Mouse (Mus musculus) embryonic facial prominence, embryonic 15.5 days (tissue): ENCODE data around the gene Cct3. TPM values are rescaled to one million over a fixed set of nuclear protein-coding genes. Genes with fewer than 3 reads are reported as not detected.
"Not testable (repeated sequence)": the region's sequence is repeated elsewhere in the genome, so short reads cannot be mapped to it uniquely, and the experiment has no call there.

Experiments
- ATAC-seq: fragments of 200-750 bp; cut with Nextera tagmentation; 2 replicates; pipeline ENCODE4 v1.8.0; 2017; ENCODE audit warnings: low read depth, moderate TSS enrichment; ENCODE audit not compliant: insufficient number of reproducible peaks, low FRiP score, low TSS enrichment
- H3K27ac ChIP-seq: fragments of 300-500 bp; sonication (generic); replicated peaks from 2 replicates; pipeline ENCODE4 v1.5.1; 2015; ENCODE audit warnings: mild to moderate bottlenecking, inconsistent platforms
- H3K27me3 ChIP-seq: fragments of 300-500 bp; sonication (generic); 2 replicates; pipeline ENCODE4 v1.6.1; 2015; ENCODE audit warnings: inconsistent platforms
- H3K36me3 ChIP-seq: fragments of 300-500 bp; sonication (generic); 2 replicates; pipeline ENCODE4 v1.6.1; 2015; ENCODE audit warnings: mild to moderate bottlenecking, inconsistent platforms
- H3K4me1 ChIP-seq: fragments of 300-500 bp; sonication (generic); 2 replicates; pipeline ENCODE4 v1.6.1; 2015; ENCODE audit warnings: inconsistent platforms
- H3K4me2 ChIP-seq: fragments of 300-500 bp; sonication (generic); replicated peaks from 2 replicates; pipeline ENCODE4 v1.6.1; 2015; ENCODE audit warnings: mild to moderate bottlenecking, inconsistent platforms
- H3K4me3 ChIP-seq: fragments of 300-500 bp; sonication (generic); replicated peaks from 2 replicates; pipeline ENCODE4 v1.5.1; 2015; ENCODE audit warnings: mild to moderate bottlenecking, inconsistent platforms
- H3K9ac ChIP-seq: fragments of 300-500 bp; sonication (generic); 2 replicates; pipeline ENCODE4 v1.6.1; 2015; ENCODE audit warnings: inconsistent platforms
- H3K9me3 ChIP-seq: fragments of 300-500 bp; sonication (generic); replicated peaks from 2 replicates; pipeline ENCODE4 v1.6.1; 2016; ENCODE audit warnings: inconsistent platforms
- WGBS: fragments of 180-500 bp; shearing (Covaris S2); methylation state at CpG from one replicate; pipeline ENCODE4 v1.1.7; 2015; 5-methylcytosine and 5-hydroxymethylcytosine counted together
- polyA plus RNA-seq: library from polyadenylated mRNA; unstranded; fragments of >200 nt; fragmentation: Nextera tagmentation; extraction: Ambion mirVana; gene quantifications from 2 replicates; pipeline ENCODE4 v1.2.1, GENCODE M21; 2015

Gene Cct3
- polyA plus RNA-seq, 1 experiment from 2014 or later: 443 TPM

DNA sequence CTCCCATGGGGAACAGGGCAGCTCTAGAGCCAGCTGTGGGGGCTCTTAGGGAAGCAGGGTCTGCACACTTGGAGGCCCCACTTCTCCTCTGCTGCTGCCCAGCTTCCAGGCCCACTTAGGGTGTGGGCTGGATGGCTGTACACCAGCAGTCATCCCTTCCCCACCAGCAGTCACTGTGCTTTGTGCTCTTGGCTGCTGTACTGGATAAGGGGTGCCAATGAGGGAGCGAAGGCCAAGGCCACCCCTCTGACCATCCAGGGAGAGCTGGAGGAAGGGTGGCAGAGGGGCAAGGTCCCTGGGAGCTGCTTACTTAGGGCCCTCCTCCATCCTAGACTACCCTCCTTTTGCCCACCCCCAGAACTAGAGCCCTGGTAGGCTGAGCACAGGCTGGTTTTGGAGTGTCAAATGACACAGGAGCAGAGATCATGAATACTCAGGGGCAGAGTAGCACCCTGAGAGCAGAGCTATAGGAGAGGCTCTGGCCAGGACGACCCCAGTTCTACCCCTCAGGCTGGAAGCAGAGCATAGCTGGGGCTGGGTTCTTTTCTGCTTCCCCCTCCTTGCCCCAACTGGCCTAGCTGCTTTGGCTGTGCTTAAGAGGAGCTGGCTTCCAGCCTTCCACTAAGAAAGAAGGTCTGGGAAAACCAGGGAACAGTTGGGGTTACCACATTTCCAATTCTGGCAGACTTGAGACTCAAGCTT lies 64.8 kb downstream of the Cct3 start:
- WGBS: 79% methylated on average over 2 of the region's 2 CpGs
- Histone ChIP-seq H3K4me3 (no peak overlapping the region), H3K4me2 (no peak overlapping the region), H3K27me3 (peaks cover 16% of the 10 kb centered on the region), H3K27ac (no peak overlapping the region), H3K9ac (no peak overlapping the region), H3K36me3 (peaks cover 56% of the 10 kb centered on the region), H3K4me1 (peaks cover 11% of the 10 kb centered on the region), H3K9me3 (no peaks in the 10 kb centered on the region)
- ATAC-seq: no peak

DNA sequence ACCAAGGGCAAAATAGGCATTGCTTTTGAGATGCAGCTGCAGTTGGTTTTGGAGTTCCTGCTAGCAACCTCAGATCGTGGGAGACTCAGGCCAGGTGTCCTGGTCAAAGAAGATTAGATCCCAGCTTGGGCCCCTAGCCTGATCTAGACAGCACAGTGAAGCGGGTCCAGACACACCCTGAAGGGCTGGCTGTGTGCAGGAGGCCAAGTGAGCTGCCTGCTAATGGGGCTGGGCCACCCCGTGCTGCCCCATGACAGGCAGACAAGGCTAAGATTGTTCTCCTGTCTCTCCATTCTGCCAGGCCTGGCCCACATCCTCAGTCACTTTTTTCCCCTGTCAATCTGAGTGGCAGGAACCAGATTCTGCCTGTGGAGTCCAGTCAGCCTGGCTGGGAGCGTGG lies 66.8 kb downstream of the Cct3 start:
- Histone ChIP-seq H3K9ac (no peak overlapping the region), H3K4me3 (no peak overlapping the region), H3K36me3 (peaks cover 38% of the 10 kb centered on the region), H3K9me3 (no peaks in the 10 kb centered on the region), H3K4me1 (peaks cover 11% of the 10 kb centered on the region), H3K4me2 (no peak overlapping the region), H3K27ac (peak overlapping the region; percentile 59), H3K27me3 (peaks cover 16% of the 10 kb centered on the region)
- whole genome bisulfite sequencing: 46% methylated on average over 4 of the region's 4 CpGs
- ATAC-seq: no peak

DNA sequence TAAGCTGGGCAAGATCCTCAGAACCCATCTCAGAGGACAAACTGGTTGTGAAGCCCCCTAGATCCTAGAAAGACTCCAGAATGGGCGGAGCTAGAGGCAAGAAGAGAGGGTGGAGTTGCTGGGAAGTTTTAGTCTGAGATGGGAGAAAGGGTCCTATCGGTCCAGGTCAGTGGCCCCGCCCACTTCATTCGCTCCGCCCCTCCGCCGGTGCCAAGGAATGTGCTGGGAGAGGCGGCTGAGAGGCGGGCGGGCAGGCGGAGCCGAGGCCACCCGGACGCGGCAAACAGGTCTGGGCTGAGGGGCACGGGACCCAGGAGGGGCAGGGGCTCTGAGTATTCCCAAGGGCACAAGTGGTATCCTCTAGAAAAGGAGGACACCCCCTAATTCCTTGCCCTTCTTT lies 67.4 kb downstream of the Cct3 start, which contains the start of gene Paqr6:
Gene Paqr6 (plus strand): TSS at position 248 of the 400 bp plus-strand sequence.
- Histone ChIP-seq H3K4me1 (peaks cover 11% of the 10 kb centered on the region), H3K27ac (peak within 1 kb of the TSS; percentile 59), H3K4me2 (peak within 1 kb of the TSS; percentile 19), H3K9ac (no peak within 1 kb of the TSS), H3K36me3 (peaks cover 32% of the 10 kb centered on the region), H3K4me3 (peak within 1 kb of the TSS; percentile 22), H3K9me3 (no peaks in the 10 kb centered on the region), H3K27me3 (peaks cover 16% of the 10 kb centered on the region)
- under 1% methylated on average over 16 of the region's 16 CpGs for WGBS
- no peak for ATAC-seq

DNA sequence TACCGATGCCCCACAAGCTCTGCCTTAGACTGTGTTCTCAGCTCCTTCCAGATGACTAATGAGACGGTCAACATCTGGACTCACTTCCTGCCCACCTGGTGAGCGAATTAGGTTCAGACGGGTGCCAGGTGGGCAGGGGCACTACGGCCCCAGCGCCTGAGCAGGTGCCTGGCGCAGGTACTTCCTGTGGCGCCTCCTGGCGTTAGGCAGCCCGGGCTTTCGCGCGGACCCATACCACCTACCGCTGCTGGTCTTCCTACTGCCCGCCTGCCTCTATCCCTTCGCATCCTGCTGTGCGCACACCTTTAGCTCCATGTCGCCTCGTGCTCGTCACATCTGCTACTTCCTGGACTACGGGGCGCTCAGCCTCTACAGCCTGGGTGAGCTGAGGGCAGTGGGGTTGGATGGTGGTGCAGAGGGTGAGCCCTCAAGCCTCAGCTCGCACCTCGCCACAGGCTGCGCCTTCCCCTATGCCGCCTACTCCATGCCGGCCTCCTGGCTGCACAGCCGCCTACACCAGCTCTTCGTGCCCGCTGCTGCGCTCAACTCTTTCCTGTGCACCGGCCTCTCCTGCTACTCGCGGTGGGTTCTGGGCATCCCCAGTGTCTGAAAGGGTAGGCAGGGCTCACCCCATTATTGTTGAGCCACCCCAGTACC lies 68.9 kb downstream of the Cct3 start:
- ATAC-seq: no peak
- Histone ChIP-seq H3K4me2 (no peak overlapping the region), H3K27ac (no peak overlapping the region), H3K27me3 (peaks cover 16% of the 10 kb centered on the region), H3K4me3 (no peak overlapping the region), H3K4me1 (peaks cover 11% of the 10 kb centered on the region), H3K36me3 (peaks cover 17% of the 10 kb centered on the region), H3K9me3 (no peaks in the 10 kb centered on the region), H3K9ac (no peak overlapping the region)
- 42% methylated on average over 34 of the region's 34 CpGs for WGBS

DNA sequence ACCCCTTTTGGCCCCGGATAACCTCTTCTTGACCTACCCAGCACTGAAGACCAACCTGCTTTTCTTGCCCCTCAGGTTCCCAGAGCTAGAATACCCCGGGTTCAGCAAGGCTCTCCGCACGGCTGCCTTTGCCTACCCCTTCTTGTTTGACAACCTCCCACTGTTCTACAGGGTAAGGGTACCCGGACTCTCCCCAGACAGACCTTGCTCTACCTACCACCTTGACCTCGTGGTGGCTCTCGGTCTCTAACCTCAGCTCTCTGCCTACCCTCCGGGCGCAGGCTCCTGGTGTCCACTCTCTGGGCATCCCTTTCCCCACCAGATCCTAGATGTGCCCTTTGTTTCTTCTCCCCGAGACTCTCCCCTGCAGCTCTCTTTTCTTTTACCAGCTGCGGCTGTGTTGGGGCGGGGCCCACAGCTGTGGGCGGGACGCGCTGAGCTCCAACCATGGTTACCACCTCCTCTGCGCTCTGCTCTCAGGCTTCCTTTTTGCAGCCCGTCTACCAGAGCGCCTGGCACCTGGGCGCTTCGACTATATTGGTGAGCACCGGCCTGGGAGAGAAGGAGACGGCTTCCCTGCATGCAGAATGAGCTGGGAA lies 70.0 kb downstream of the Cct3 start:
- H3K9ac ChIP-seq, H3K27ac ChIP-seq, H3K9me3 ChIP-seq, H3K36me3 ChIP-seq: not testable (repeated sequence)
- peaks cover 16% of the 10 kb centered on the region for H3K27me3 ChIP-seq
- H3K4me2 ChIP-seq: peak overlapping the region; percentile 47
- H3K4me1 ChIP-seq: peaks cover 11% of the 10 kb centered on the region
- peak overlapping the region; percentile 27 for H3K4me3 ChIP-seq
- WGBS: 4% methylated on average over 21 of the region's 22 CpGs
- ATAC-seq: peak; percentile 80

DNA sequence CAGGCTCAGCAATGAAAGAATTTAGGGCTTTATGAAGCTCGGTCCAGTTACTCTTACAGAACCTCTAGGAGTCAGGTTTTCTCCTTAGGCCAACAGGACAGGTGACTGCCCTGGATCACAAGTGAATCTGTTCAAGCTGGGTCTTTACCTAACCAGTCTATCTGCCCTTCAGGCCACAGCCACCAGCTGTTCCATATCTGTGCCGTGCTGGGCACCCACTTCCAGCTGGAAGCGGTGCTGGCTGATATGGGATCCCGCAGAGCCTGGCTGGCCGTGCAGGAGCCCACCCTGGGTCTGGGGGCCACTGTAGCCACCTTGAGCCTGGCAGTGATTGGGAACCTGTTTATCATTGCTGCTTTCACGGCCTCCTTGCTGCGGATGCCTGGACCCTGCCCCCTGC lies 70.6 kb downstream of the Cct3 start:
- Histone ChIP-seq H3K4me1 (peaks cover 11% of the 10 kb centered on the region), H3K4me2 (peak overlapping the region; percentile 47; the same call in 1 of the 2 replicates), H3K27me3 (peaks cover 16% of the 10 kb centered on the region)
- H3K36me3 ChIP-seq, ATAC-seq, H3K9me3 ChIP-seq, H3K4me3 ChIP-seq, H3K9ac ChIP-seq, H3K27ac ChIP-seq: not testable (repeated sequence)
- 48% methylated on average over 3 of the region's 7 CpGs for WGBS

DNA sequence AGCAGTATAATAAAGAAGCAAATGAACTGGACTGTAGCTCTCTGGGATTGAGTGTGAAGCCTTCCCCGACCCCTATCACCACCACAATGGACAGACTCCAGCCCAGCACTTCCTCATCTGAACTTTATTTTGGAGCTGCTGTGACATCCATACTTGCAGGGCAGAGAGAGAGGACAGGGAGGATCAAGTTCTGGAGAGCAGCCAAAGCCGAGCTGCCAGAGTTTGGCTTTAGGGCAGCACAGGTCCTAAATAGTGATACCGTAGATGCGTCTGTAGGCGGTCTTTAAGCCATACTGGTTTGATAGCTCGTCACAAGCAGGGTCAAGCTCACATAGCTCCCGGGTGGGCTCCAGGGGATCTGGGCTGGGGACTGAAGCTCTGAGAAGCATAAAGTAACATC lies 71.6 kb downstream of the Cct3 start:
- not testable (repeated sequence) for H3K36me3 ChIP-seq, H3K9me3 ChIP-seq, ATAC-seq, H3K4me2 ChIP-seq, H3K27ac ChIP-seq, H3K9ac ChIP-seq, H3K4me3 ChIP-seq
- Histone ChIP-seq H3K27me3 (peaks cover 16% of the 10 kb centered on the region), H3K4me1 (peaks cover 11% of the 10 kb centered on the region)
- WGBS: 69% methylated on average over 7 of the region's 7 CpGs

Other genes starting within 250 kb of the Cct3 start
- gene Naxe, start 238.6 kb upstream of the Cct3 start, polyA plus RNA-seq: 196 and 197 TPM in 2 replicates
- 0.35 and 0.52 TPM in 2 replicates for gene Ttc24, start 218.8 kb upstream of the Cct3 start, polyA plus RNA-seq
- 15.9 and 16.8 TPM in 2 replicates for gene Iqgap3, start 215.1 kb upstream of the Cct3 start, polyA plus RNA-seq
- 31.0 and 31.1 TPM in 2 replicates for gene Mef2d, start 154.7 kb upstream of the Cct3 start, polyA plus RNA-seq
- gene Rhbg, start 42.4 kb upstream of the Cct3 start, polyA plus RNA-seq: 15.8 and 20.1 TPM in 2 replicates
- 0.60 and 2.2 TPM in 2 replicates for gene Gm38392, start 9.9 kb upstream of the Cct3 start, polyA plus RNA-seq
- 14.3 and 16.3 TPM in 2 replicates for gene Tsacc, start 117 bp upstream of the Cct3 start, polyA plus RNA-seq
- gene Glmp, start 27.9 kb downstream of the Cct3 start, polyA plus RNA-seq: 212 and 214 TPM in 2 replicates
- gene Tmem79, start 39.0 kb downstream of the Cct3 start, polyA plus RNA-seq: 26.0 and 27.1 TPM in 2 replicates
- 41.8 and 48.6 TPM in 2 replicates for gene Smg5, start 39.1 kb downstream of the Cct3 start, polyA plus RNA-seq
- gene Paqr6, start 67.5 kb downstream of the Cct3 start, polyA plus RNA-seq: 8.3 and 10.1 TPM in 2 replicates
- 19.8 and 20.4 TPM in 2 replicates for gene Bglap3, start 75.6 kb downstream of the Cct3 start, polyA plus RNA-seq
- gene Bglap2, start 81.6 kb downstream of the Cct3 start, polyA plus RNA-seq: 13.8 and 15.5 TPM in 2 replicates
- gene Bglap, start 87.3 kb downstream of the Cct3 start, polyA plus RNA-seq: 18.4 and 35.5 TPM in 2 replicates
- gene Pmf1, start 113.2 kb downstream of the Cct3 start, polyA plus RNA-seq: 96.0 and 108 TPM in 2 replicates
- gene Slc25a44, start 128.0 kb downstream of the Cct3 start, polyA plus RNA-seq: 16.3 and 17.9 TPM in 2 replicates
- gene Sema4a, start 164.1 kb downstream of the Cct3 start, polyA plus RNA-seq: 18.5 and 21.9 TPM in 2 replicates
- gene Lmna, start 212.8 kb downstream of the Cct3 start, polyA plus RNA-seq: 625 and 678 TPM in 2 replicates
- gene Mex3a, start 235.3 kb downstream of the Cct3 start, polyA plus RNA-seq: 22.5 and 22.8 TPM in 2 replicates